Mouse (Mus musculus) midbrain, embryonic 16.5 days (tissue): ENCODE measurements around the gene Vma21-ps. TPM values are rescaled to one million over a fixed set of nuclear protein-coding genes. Genes with fewer than 3 reads are reported as not detected.

ENCODE experiments used
- polyA plus RNA-seq: library from polyadenylated mRNA; unstranded; fragments of >200 nt; fragmentation: Nextera tagmentation; extraction: Ambion mirVana; gene quantifications from 2 replicates; pipeline ENCODE4 v1.2.1, GENCODE M21; 2015

Vma21-ps gene
- polyA plus RNA-seq, 1 experiment from 2014 or later: 1.7 TPM

Other genes starting within 250 kb of the Vma21-ps start
- gene Smc2, start 58.0 kb downstream of the Vma21-ps start, polyA plus RNA-seq: 39.8 and 50.8 TPM in 2 replicates
- not detected in 2 replicates for gene Toporsl, start 99.0 kb upstream of the Vma21-ps start, polyA plus RNA-seq